Mouse (Mus musculus) MEL (cell line): ENCODE measurements at regions not wholly inside any gene's neighbourhood (a gene's known extent, or its start where the extent isn't known, plus 50 kb on each side); places are given as distances from the start of the nearest gene placed in this dataset.

Experiments used
- DNase-seq: peaks from one replicate; pipeline ENCODE4 v3.0.0; 2011; ENCODE audit warnings: low read depth, low spot score
- H3K27ac ChIP-seq: 2 replicates; pipeline ENCODE4 v1.5.1; 2012; ENCODE audit warnings: low read depth, mild to moderate bottlenecking, control low read depth, low read length, moderate library complexity; ENCODE audit not compliant: control insufficient read depth
- H3K27me3 ChIP-seq, 2 experiments: fragments of 150-350 bp in 1 of 2; sonication (generic) in 1 of 2; 2 replicates each; pipeline ENCODE4 v1.6.1; 2012; ENCODE audit warnings: low read length in 2 of 2, mild to moderate bottlenecking in 2 of 2, improper control_type of control experiment in 1 of 2, moderate library complexity in 1 of 2; ENCODE audit not compliant: insufficient read depth in 2 of 2, control insufficient read depth in 1 of 2
- H3K36me3 ChIP-seq, 2 experiments: 2 replicates each; pipeline ENCODE4 v1.6.1; 2012 to 2014; ENCODE audit warnings: low read length in 2 of 2, improper control_type of control experiment in 1 of 2, inconsistent platforms in 1 of 2, mild to moderate bottlenecking in 1 of 2; ENCODE audit not compliant: insufficient read depth in 2 of 2, control insufficient read depth in 1 of 2
- H3K4me1 ChIP-seq, 2 experiments: fragments of 150-350 bp in 1 of 2; sonication (generic) in 1 of 2; 2 replicates each; pipeline ENCODE4 v1.6.1; 2012; ENCODE audit warnings: low read length in 2 of 2, improper control_type of control experiment in 1 of 2, mild to moderate bottlenecking in 1 of 2; ENCODE audit not compliant: insufficient read depth in 2 of 2, control insufficient read depth in 1 of 2
- H3K4me3 ChIP-seq, 2 experiments: fragments of 150-350 bp in 1 of 2; sonication (generic) in 1 of 2; 2 replicates each; pipeline ENCODE4 v1.5.1; 2012; ENCODE audit warnings: low read depth in 2 of 2, low read length in 2 of 2, mild to moderate bottlenecking in 2 of 2, moderate library complexity in 2 of 2, control low read depth in 1 of 2, improper control_type of control experiment in 1 of 2; ENCODE audit not compliant: control insufficient read depth in 1 of 2, insufficient read depth in 1 of 2
- H3K79me2 ChIP-seq: 2 replicates; pipeline ENCODE4 v1.6.1; 2012; ENCODE audit warnings: mild to moderate bottlenecking, low read length, moderate library complexity; ENCODE audit not compliant: control insufficient read depth, poor library complexity, insufficient read depth
- H3K9ac ChIP-seq: 2 replicates; pipeline ENCODE4 v1.6.1; 2012; ENCODE audit warnings: low read depth, mild to moderate bottlenecking, control low read depth, low read length, moderate library complexity; ENCODE audit not compliant: control insufficient read depth, poor library complexity, severe bottlenecking
- H3K9me3 ChIP-seq: fragments of 150-350 bp; sonication (generic); replicated peaks from 2 replicates; pipeline ENCODE4 v1.6.1; 2012; ENCODE audit warnings: mild to moderate bottlenecking, low read length, improper control_type of control experiment, moderate library complexity; ENCODE audit not compliant: insufficient read depth
- BHLHE40 ChIP-seq: IDR thresholded peaks from 2 replicates; pipeline ENCODE4 v1.6.1; 2012; ENCODE audit warnings: low read depth, mild to moderate bottlenecking, inconsistent platforms, low read length, improper control_type of control experiment, borderline replicate concordance
- CTCF ChIP-seq, 3 experiments: IDR thresholded peaks in 2 of 3; conservative IDR thresholded peaks in 1 of 3; 2 replicates each; pipeline ENCODE4 v1.5.1; 2011 to 2012; ENCODE audit warnings: low read length in 3 of 3, low read depth in 2 of 3, mild to moderate bottlenecking in 2 of 3, improper control_type of control experiment in 1 of 3, inconsistent platforms in 1 of 3, mixed read lengths in 1 of 3, moderate library complexity in 1 of 3; ENCODE audit not compliant: control insufficient read depth in 1 of 3, insufficient read depth in 1 of 3, poor library complexity in 1 of 3, severe bottlenecking in 1 of 3
- E2F4 ChIP-seq: IDR thresholded peaks from 2 replicates; pipeline ENCODE4 v1.6.1; 2011; ENCODE audit warnings: low read depth, low read length, improper control_type of control experiment, borderline replicate concordance
- ELF1 ChIP-seq: IDR thresholded peaks from 2 replicates; pipeline ENCODE4 v1.6.1; 2014; ENCODE audit warnings: low read depth, mild to moderate bottlenecking, inconsistent platforms, low read length, improper control_type of control experiment, moderate library complexity
- EP300 ChIP-seq, 2 experiments: IDR thresholded peaks; 2 replicates each; pipeline ENCODE4 v1.6.1; 2011; ENCODE audit warnings: improper control_type of control experiment in 2 of 2, low read length in 2 of 2, low read depth in 1 of 2, mild to moderate bottlenecking in 1 of 2
- GATA1 ChIP-seq: IDR thresholded peaks from 2 replicates; pipeline ENCODE4 v1.6.1; 2011; ENCODE audit warnings: low read depth, low read length, improper control_type of control experiment
- KAT2A ChIP-seq: conservative IDR thresholded peaks from 2 replicates; pipeline ENCODE4 v1.6.1; 2012; ENCODE audit warnings: low read depth, low read length, improper control_type of control experiment, inconsistent platforms
- MAFK ChIP-seq: IDR thresholded peaks from 2 replicates; pipeline ENCODE4 v1.6.1; 2011; ENCODE audit warnings: low read depth, mild to moderate bottlenecking, low read length, improper control_type of control experiment, borderline replicate concordance
- MAX ChIP-seq: IDR thresholded peaks from 2 replicates; pipeline ENCODE4 v1.6.1; 2011; ENCODE audit warnings: low read length, improper control_type of control experiment
- MAZ ChIP-seq: IDR thresholded peaks from 2 replicates; pipeline ENCODE4 v1.6.1; 2012; ENCODE audit warnings: low read depth, mild to moderate bottlenecking, inconsistent platforms, low read length, improper control_type of control experiment
- MYC ChIP-seq: IDR thresholded peaks from 2 replicates; pipeline ENCODE4 v1.6.1; 2011; ENCODE audit warnings: low read depth, mild to moderate bottlenecking, low read length, improper control_type of control experiment, moderate library complexity
- NRF1 ChIP-seq: IDR thresholded peaks from 2 replicates; pipeline ENCODE4 v1.6.1; 2014; ENCODE audit warnings: low read depth, mild to moderate bottlenecking, inconsistent platforms, low read length, improper control_type of control experiment, moderate library complexity; ENCODE audit not compliant: poor library complexity, insufficient read depth, severe bottlenecking
- POLR2A ChIP-seq, 2 experiments: IDR thresholded peaks; 2 replicates each; pipeline ENCODE4 v1.6.1; 2011 to 2012; ENCODE audit warnings: low read length in 2 of 2, mild to moderate bottlenecking in 2 of 2, control low read depth in 1 of 2, improper control_type of control experiment in 1 of 2, low read depth in 1 of 2, moderate library complexity in 1 of 2; ENCODE audit not compliant: control insufficient read depth in 1 of 2, insufficient read depth in 1 of 2, poor library complexity in 1 of 2
- RCOR1 ChIP-seq: IDR thresholded peaks from 2 replicates; pipeline ENCODE4 v1.6.1; 2012; ENCODE audit warnings: low read depth, mild to moderate bottlenecking, inconsistent platforms, low read length, improper control_type of control experiment
- SIN3A ChIP-seq: IDR thresholded peaks from 2 replicates; pipeline ENCODE4 v1.6.1; 2012; ENCODE audit warnings: low read length, improper control_type of control experiment, inconsistent platforms
- TAL1 ChIP-seq: IDR thresholded peaks from 2 replicates; pipeline ENCODE4 v1.6.1; 2012; ENCODE audit warnings: mild to moderate bottlenecking, inconsistent platforms, low read length, moderate library complexity, mixed read lengths
- TBP ChIP-seq: IDR thresholded peaks from 2 replicates; pipeline ENCODE4 v1.8.0; 2011; ENCODE audit warnings: low read depth, low read length, improper control_type of control experiment
- TCF12 ChIP-seq: IDR thresholded peaks from 2 replicates; pipeline ENCODE4 v1.6.1; 2014; ENCODE audit warnings: low read depth, mild to moderate bottlenecking, inconsistent platforms, low read length, improper control_type of control experiment, moderate library complexity
- USF1 ChIP-seq: IDR thresholded peaks from 2 replicates; pipeline ENCODE4 v1.6.1; 2014; ENCODE audit warnings: low read depth, mild to moderate bottlenecking, inconsistent platforms, low read length, improper control_type of control experiment, moderate library complexity
- USF2 ChIP-seq, 2 experiments: IDR thresholded peaks; 2 replicates each; pipeline ENCODE4 v1.6.1; 2011 to 2012; ENCODE audit warnings: improper control_type of control experiment in 2 of 2, low read length in 2 of 2, borderline replicate concordance in 1 of 2, inconsistent platforms in 1 of 2, low read depth in 1 of 2, mild to moderate bottlenecking in 1 of 2; ENCODE audit not compliant: insufficient read depth in 1 of 2
- ZKSCAN1 ChIP-seq: IDR thresholded peaks from 2 replicates; pipeline ENCODE4 v1.6.1; 2012; ENCODE audit warnings: low read depth, mild to moderate bottlenecking, inconsistent platforms, low read length, improper control_type of control experiment, moderate library complexity
- ZMIZ1 ChIP-seq: IDR thresholded peaks from 2 replicates; pipeline ENCODE4 v1.6.1; 2012; ENCODE audit warnings: low read depth, mild to moderate bottlenecking, inconsistent platforms, low read length, improper control_type of control experiment, moderate library complexity

DNA sequence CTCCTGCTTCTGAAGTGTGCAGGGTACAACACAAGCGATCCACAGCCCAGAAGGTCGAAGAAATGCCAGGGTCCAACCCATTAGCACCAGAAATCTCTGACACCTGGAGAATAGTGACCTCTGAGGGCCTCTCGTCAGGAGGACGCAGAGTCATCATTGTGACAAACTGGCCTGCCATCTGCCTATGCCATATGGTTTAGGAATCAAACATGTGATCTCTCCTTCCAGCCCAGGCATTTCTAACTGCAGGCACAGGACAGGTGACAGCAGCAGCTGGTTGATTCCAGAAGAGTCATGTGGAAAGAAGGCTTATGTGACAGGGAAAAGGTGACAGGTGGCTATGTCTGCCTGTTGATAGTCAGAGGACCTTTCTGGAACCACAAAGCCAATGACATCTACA is 476.0 kb upstream of the Vstm2b start:
- no peak for DNase-seq
- Histone ChIP-seq H3K4me1 (no peaks in the 10 kb centered on the region), H3K9me3 (no peaks in the 10 kb centered on the region), H3K27me3 (no peaks in the 10 kb centered on the region), H3K79me2 (no peaks in the 10 kb centered on the region), H3K9ac (no peak overlapping the region), H3K36me3 (no peaks in the 10 kb centered on the region), H3K4me3 (no peak overlapping the region), H3K27ac (no peak overlapping the region)
- no peak for TF ChIP-seq E2F4
- TF ChIP-seq USF1, result no peak
- TF ChIP-seq ZMIZ1, result no peak
- no peak for TF ChIP-seq BHLHE40
- TF ChIP-seq SIN3A, result no peak
- TF ChIP-seq ELF1, result no peak
- TF ChIP-seq MAX, result no peak

DNA sequence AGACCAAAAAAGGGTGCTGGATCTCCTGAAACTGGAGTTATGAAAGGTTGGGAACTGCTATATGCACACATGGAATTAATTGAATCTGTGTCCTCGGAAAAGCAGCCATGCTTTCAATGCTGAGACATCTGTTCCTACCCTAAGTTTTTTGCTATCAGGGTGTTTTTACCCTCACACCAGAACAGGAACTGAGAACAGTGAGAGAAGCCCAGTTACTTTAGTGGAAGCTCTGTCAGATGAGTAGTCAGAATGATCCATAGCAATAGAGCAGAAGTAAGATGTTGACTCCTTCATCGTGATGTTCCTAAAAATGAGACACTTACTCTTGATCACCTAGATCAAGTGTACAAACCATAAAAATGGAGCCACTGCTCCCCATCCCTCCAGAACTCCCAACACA is 468.7 kb upstream of the Vstm2b start:
- TF ChIP-seq MAZ (no peak), RCOR1 (no peak), CTCF (IDR thresholded peaks at IDR 0.05 in 2 of 3, conservative IDR thresholded peaks at IDR 0.05 in 1 of 3; ENCODE audit: control insufficient read depth in 1 of 3, insufficient read depth in 1 of 3, low read depth in 2 of 3, low read length in 3 of 3, poor library complexity in 1 of 3, severe bottlenecking in 1 of 3) (no peak), GATA1 (no peak)
- no peak overlapping the region for H3K4me3 ChIP-seq
- H3K79me2 ChIP-seq, result no peaks in the 10 kb centered on the region
- no peak overlapping the region for H3K9ac ChIP-seq
- H3K9me3 ChIP-seq, result no peaks in the 10 kb centered on the region
- no peaks in the 10 kb centered on the region for H3K4me1 ChIP-seq
- H3K27me3 ChIP-seq, result no peaks in the 10 kb centered on the region
- no peak overlapping the region for H3K27ac ChIP-seq
- H3K36me3 ChIP-seq, result no peaks in the 10 kb centered on the region
- DNase-seq, result no peak

DNA sequence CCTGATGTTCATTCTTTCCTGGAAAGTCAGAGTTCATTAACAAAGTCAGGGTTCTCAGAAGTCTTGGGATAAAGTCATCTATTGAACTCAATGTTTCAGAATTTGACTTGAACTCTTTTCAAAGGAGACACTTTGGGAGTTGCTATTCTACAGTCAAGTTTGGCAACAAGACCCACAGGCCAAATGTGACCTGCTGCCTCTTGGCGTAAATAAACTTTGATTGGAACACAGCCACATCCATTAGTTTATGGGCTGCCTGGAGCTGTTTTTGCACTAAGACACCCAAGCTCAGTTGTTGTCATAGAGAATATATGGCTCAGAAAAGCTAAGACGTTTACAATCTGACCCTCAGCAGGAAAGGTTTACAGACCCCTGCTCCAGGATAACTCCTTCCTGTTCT is 464.2 kb upstream of the Vstm2b start:
- Histone ChIP-seq H3K4me3 (no peak overlapping the region), H3K9ac (no peak overlapping the region), H3K4me1 (no peaks in the 10 kb centered on the region), H3K36me3 (no peaks in the 10 kb centered on the region), H3K9me3 (no peaks in the 10 kb centered on the region), H3K79me2 (no peaks in the 10 kb centered on the region), H3K27me3 (no peaks in the 10 kb centered on the region), H3K27ac (no peak overlapping the region)
- TF ChIP-seq EP300 (IDR thresholded peaks at IDR 0.05; ENCODE audit: low read depth in 1 of 2, low read length in 2 of 2) (no peak), ZKSCAN1 (no peak), MAX (no peak), ZMIZ1 (no peak), TBP (no peak), MYC (no peak), RCOR1 (no peak), BHLHE40 (no peak), SIN3A (no peak), GATA1 (no peak), NRF1 (no peak), USF2 (IDR thresholded peaks at IDR 0.05; ENCODE audit: borderline replicate concordance in 1 of 2, insufficient read depth in 1 of 2, low read depth in 1 of 2, low read length in 2 of 2) (no peak), TCF12 (no peak), POLR2A (IDR thresholded peaks at IDR 0.05; ENCODE audit: control insufficient read depth in 1 of 2, insufficient read depth in 1 of 2, low read depth in 1 of 2, low read length in 2 of 2, poor library complexity in 1 of 2) (no peak), MAFK (no peak), KAT2A (no peak), TAL1 (no peak)
- no peak for DNase-seq
